Mouse (Mus musculus) liver, embryonic 14 days (tissue): ENCODE data around the gene Cypt14. TPM values are rescaled to one million over a fixed set of nuclear protein-coding genes. Genes with fewer than 3 reads are reported as not detected.

Source experiments
- polyA plus RNA-seq: library from polyadenylated mRNA; depleted of rRNA; stranded (reverse); fragments of >200 nt; gene quantifications from 2 replicates; pipeline ENCODE4 v1.2.3, GENCODE M21; 2012; rRNA removed

Cypt14 gene
- polyA plus RNA-seq = not detected in 2 replicates

DNA sequence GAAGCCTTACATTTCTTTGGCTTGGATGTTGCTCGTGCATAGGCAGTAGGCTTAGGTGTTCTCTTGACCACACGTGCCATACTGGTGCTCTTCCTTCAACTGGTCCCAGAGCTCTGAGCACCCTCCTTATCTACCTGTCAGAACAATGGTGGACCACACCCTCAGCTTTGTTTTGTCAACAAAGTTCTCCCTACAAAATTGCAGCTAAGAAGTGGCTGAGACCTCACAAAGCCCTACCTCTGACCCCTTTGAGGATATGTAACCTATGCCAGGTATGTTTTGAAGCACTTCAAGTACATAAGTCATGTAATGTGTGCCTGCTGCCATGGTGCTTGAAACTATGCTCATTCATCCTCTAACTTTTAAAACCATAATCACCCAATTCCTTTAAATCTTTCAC lies at the start of gene Cypt14:
Cypt14 (minus strand) TSS at position 101 of the 400 bp plus-strand sequence.

